Mouse (Mus musculus) hindbrain, embryonic 10.5 days (tissue): ENCODE measurements around the gene Scand1. TPM values are rescaled to one million over a fixed set of nuclear protein-coding genes. Genes with fewer than 3 reads are reported as not detected.

Experiments
- DNase-seq: peaks from one replicate; pipeline ENCODE4 v3.0.0-alpha.2; 2017; ENCODE audit warnings: low spot score
- H3K27ac ChIP-seq: fragments of 300-500 bp; sonication (generic); 2 replicates; pipeline ENCODE4 v1.5.1; 2016; ENCODE audit warnings: mild to moderate bottlenecking, moderate library complexity
- H3K27me3 ChIP-seq: fragments of 300-500 bp; sonication (generic); 2 replicates; pipeline ENCODE4 v1.6.1; 2016; ENCODE audit warnings: mild to moderate bottlenecking; ENCODE audit not compliant: poor library complexity, insufficient read depth, severe bottlenecking
- H3K36me3 ChIP-seq: fragments of 300-500 bp; sonication (generic); 2 replicates; pipeline ENCODE4 v1.6.1; 2016; ENCODE audit warnings: mild to moderate bottlenecking, moderate library complexity
- H3K4me1 ChIP-seq: fragments of 300-500 bp; sonication (generic); replicated peaks from 2 replicates; pipeline ENCODE4 v1.6.1; 2016; ENCODE audit warnings: mild to moderate bottlenecking
- H3K4me3 ChIP-seq: fragments of 300-500 bp; sonication (generic); 2 replicates; pipeline ENCODE4 v1.5.1; 2016; ENCODE audit warnings: mild to moderate bottlenecking, moderate library complexity
- H3K9me3 ChIP-seq: fragments of 300-500 bp; sonication (generic); 2 replicates; pipeline ENCODE4 v1.6.1; 2016; ENCODE audit warnings: mild to moderate bottlenecking, moderate library complexity
- WGBS: fragments of 180-500 bp; shearing (Covaris S2); methylation state at CpG from one replicate; pipeline ENCODE4 v1.1.7; 2016; 5-methylcytosine and 5-hydroxymethylcytosine counted together
- polyA plus RNA-seq: library from polyadenylated mRNA; unstranded; fragments of >200 nt; fragmentation: Nextera tagmentation; extraction: Ambion mirVana; gene quantifications from 2 replicates; pipeline ENCODE4 v1.2.1, GENCODE M21; 2016

The Scand1 gene
- polyA plus RNA-seq, 1 experiment from 2014 or later: 96.5 TPM

DNA sequence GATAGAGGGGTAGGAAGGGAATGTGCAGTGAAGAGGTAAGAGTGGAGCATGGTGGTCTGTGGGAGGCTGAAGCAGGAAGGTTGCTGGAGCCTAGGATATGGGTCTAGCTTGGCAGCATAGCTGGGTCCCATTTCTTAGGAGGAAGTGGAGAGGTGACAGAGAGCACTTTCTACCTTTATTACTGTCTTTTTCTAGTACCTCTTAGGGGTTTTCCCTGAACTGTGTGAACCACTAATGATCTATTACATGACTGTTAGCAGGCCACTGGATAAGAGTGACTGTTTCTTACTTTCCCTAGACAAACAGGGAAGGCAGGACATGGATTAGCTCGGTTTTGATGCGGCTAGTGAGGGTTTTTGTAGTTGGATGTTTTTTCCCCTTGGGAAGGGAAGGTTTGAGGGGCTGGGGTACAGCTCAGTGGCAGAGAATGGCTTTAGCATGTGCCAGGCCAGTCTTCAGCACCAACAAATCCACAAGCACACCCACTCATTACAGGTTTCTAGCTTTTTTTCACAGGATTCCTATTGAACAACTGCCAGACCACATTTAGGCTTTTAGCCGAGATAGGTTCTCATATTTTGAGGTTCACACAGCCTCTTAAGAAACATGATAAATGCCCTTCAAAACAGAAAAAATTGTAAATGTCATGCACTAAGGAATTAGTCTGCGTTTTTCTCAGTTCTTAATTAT is 49.2 kb downstream of the Scand1 start:
- Histone ChIP-seq H3K36me3 (peaks cover 82% of the 10 kb centered on the region), H3K27me3 (no peaks in the 10 kb centered on the region), H3K27ac (no peak overlapping the region), H3K9me3 (no peaks in the 10 kb centered on the region), H3K4me3 (no peak overlapping the region), H3K4me1 (no peaks in the 10 kb centered on the region)
- WGBS: 91% methylated on average over 4 of the region's 4 CpGs
- DNase-seq: no peak

Other genes starting within 250 kb of the Scand1 start
- gene Spag4, start 247.5 kb downstream of the Scand1 start, polyA plus RNA-seq: 4.4 and 6.9 TPM in 2 replicates
- gene Cpne1, start 200.7 kb downstream of the Scand1 start, polyA plus RNA-seq: 51.4 and 68.0 TPM in 2 replicates
- 42.6 and 47.4 TPM in 2 replicates for gene Rbm12, start 200.7 kb downstream of the Scand1 start, polyA plus RNA-seq
- 22.5 and 27.2 TPM in 2 replicates for gene Gm28036, start 185.6 kb downstream of the Scand1 start, polyA plus RNA-seq
- gene Romo1, start 168.7 kb downstream of the Scand1 start, polyA plus RNA-seq: 438 and 481 TPM in 2 replicates
- gene Nfs1, start 168.5 kb downstream of the Scand1 start, polyA plus RNA-seq: 41.6 and 43.5 TPM in 2 replicates
- 485 and 564 TPM in 2 replicates for gene Rbm39, start 132.5 kb downstream of the Scand1 start, polyA plus RNA-seq
- 68.3 and 73.4 TPM in 2 replicates for gene Phf20, start 116.2 kb downstream of the Scand1 start, polyA plus RNA-seq
- gene Cnbd2, start 405 bp downstream of the Scand1 start, polyA plus RNA-seq: 3.7 TPM in 2 replicates
- 1.0 and 2.1 TPM in 2 replicates for gene Epb41l1, start 108.2 kb upstream of the Scand1 start, polyA plus RNA-seq
- 45.9 and 50.2 TPM in 2 replicates for gene Aar2, start 234.9 kb upstream of the Scand1 start, polyA plus RNA-seq